19 mouse cellular contexts compared by ENCODE assay signal in the genomic region with DNA sequence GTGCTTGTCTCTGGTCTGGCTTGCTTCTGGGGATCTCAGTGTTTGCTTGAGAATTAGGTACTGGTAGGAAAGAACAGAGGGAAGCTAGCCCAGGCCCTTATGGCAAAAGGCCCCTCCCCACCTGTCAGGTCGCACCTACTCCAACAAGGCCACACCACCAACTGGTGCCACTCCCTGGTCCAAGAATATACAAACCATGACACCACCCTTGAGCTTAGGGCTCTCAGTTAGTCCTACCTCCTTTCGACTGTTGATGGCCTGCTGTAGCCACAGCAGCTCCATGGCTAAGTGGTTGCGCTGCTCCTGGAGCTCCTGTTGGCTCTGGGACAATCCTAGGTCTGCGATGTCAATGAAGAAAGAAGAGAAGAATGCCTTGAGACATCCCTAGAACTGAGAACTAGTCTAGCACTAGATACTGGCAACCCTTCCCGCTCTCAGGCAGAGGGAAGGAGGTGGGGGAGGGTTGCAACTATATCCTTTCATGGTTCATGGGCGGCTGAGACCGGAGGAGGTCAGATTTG. TPM values are rescaled to one million over a fixed set of nuclear protein-coding genes. Genes with fewer than 3 reads are reported as not detected.
DNase-seq lines count a peak whose midpoint lies in the region; ATAC-seq and TF ChIP-seq lines count a peak whose summit lies in the region.
"Had no signal": no experiment of that assay in that cellular context is flagged by ENCODE, and none has a peak within 500 bp of the region (broad histone marks: within the 10 kb centered on the region; RNA-seq: fewer than 3 reads in every experiment).

No protein-coding gene starts in this region.

- no peak overlapping the region for H3K4me2 ChIP-seq in hindbrain, embryonic 13.5 days
- H3K4me2 ChIP-seq in hindbrain, embryonic 12.5 days (replicated peaks), result no peak overlapping the region

- H3K9me3 ChIP-seq in hindbrain, embryonic 13.5 days, result no peaks in the 10 kb centered on the region
- H3K9me3 ChIP-seq in hindbrain, embryonic 12.5 days (replicated peaks), result no peaks in the 10 kb centered on the region
- H3K9me3 ChIP-seq: embryonic facial prominence, embryonic 10.5 days; forebrain, embryonic 13.5 days; G1E; heart, embryonic 15.5 days; hindbrain, embryonic 15.5 days had no signal

- DNase-seq in heart, adult 11 months, result peak; percentile 92
- no peak for DNase-seq in heart, postnatal 36 days
- no peak for DNase-seq in testis, postnatal 14 days (ENCODE audit: low spot score)
- no peak for DNase-seq in kidney, postnatal 25 days
- DNase-seq: adrenal gland, postnatal 10 days; cerebellum, adult 18-20 months; forebrain, postnatal 0 days; gastrocnemius, postnatal 14 days; heart, postnatal 14 days; kidney, adult 2 months had no signal

- WGBS in hindbrain, embryonic 13.5 days, result 97% methylated on average over 7 of the region's 7 CpGs
- WGBS in hindbrain, embryonic 12.5 days, result 93% methylated on average over 7 of the region's 7 CpGs

- TF ChIP-seq CTCF in testis, adult 2 months (IDR thresholded peaks at IDR 0.05; ENCODE audit: control insufficient read depth, insufficient read depth, insufficient replicate concordance, low read depth, low read length), result no peak

- ATAC-seq in hindbrain, embryonic 13.5 days (ENCODE audit: low FRiP score), result no peak
- no peak for ATAC-seq in hindbrain, embryonic 12.5 days (ENCODE audit: low FRiP score)
- ATAC-seq: forebrain, embryonic 13.5 days; forebrain, postnatal 0 days; intestine, embryonic 16.5 days had no signal

- H3K4me3 ChIP-seq in hindbrain, embryonic 13.5 days, result peak overlapping the region; percentile 66; the same call in 1 of the 2 replicates
- no peak overlapping the region for H3K4me3 ChIP-seq in hindbrain, embryonic 12.5 days
- H3K4me3 ChIP-seq in testis, adult 2 months (ENCODE audit: control insufficient read depth, low read depth, low read length), result peak overlapping the region; percentile 92
- H3K4me3 ChIP-seq: forebrain, embryonic 13.5 days; heart, embryonic 15.5 days had no signal

- no peak overlapping the region for H3K27ac ChIP-seq in hindbrain, embryonic 13.5 days
- H3K27ac ChIP-seq in hindbrain, embryonic 12.5 days, result no peak overlapping the region
- H3K27ac ChIP-seq in testis, adult 2 months (ENCODE audit: control insufficient read depth, insufficient read depth, low read depth, low read length), result no peak overlapping the region
- H3K27ac ChIP-seq: embryonic facial prominence, embryonic 10.5 days; forebrain, embryonic 13.5 days; heart, embryonic 15.5 days; hindbrain, embryonic 15.5 days had no signal

- no peaks in the 10 kb centered on the region for H3K27me3 ChIP-seq in hindbrain, embryonic 13.5 days
- H3K27me3 ChIP-seq in hindbrain, embryonic 12.5 days, result no peaks in the 10 kb centered on the region
- H3K27me3 ChIP-seq in testis, adult 2 months (ENCODE audit: control insufficient read depth, insufficient read depth, low read length), result no peaks in the 10 kb centered on the region
- H3K27me3 ChIP-seq: forebrain, embryonic 13.5 days; heart, embryonic 15.5 days; hindbrain, embryonic 15.5 days had no signal

- TF ChIP-seq POLR2A in testis, adult 2 months (IDR thresholded peaks at IDR 0.05; ENCODE audit: control insufficient read depth, low read depth, low read length), result no peak

- peaks cover 28% of the 10 kb centered on the region for H3K36me3 ChIP-seq in hindbrain, embryonic 13.5 days
- H3K36me3 ChIP-seq in hindbrain, embryonic 12.5 days, result peaks cover 17% of the 10 kb centered on the region
- H3K36me3 ChIP-seq in testis, adult 2 months (ENCODE audit: control insufficient read depth, insufficient read depth, low read length), result no peaks in the 10 kb centered on the region; the same call in 1 of the 2 replicates

- intact Hi-C loops in heart, postnatal 36 days (cut with DNase I), result no loop called here

- H3K4me1 ChIP-seq in hindbrain, embryonic 13.5 days (replicated peaks), result peaks cover 35% of the 10 kb centered on the region
- H3K4me1 ChIP-seq in hindbrain, embryonic 12.5 days, result peaks cover 16% of the 10 kb centered on the region
- H3K4me1 ChIP-seq in testis, adult 2 months (ENCODE audit: control insufficient read depth, insufficient read depth, low read length), result peaks cover 17% of the 10 kb centered on the region

- H3K9ac ChIP-seq in hindbrain, embryonic 13.5 days, result 0 out of 2 replicates have a peak overlapping the region, but pooled peaks have one; percentile 13
- H3K9ac ChIP-seq in hindbrain, embryonic 12.5 days, result no peak overlapping the region
- H3K9ac ChIP-seq: forebrain, embryonic 13.5 days; heart, embryonic 15.5 days; hindbrain, embryonic 15.5 days had no signal

RNA-seq across cellular contexts. Expression of gene Iqcc, which starts 1.7 kb away (rescaled TPM):
- total RNA-seq in heart, postnatal 36 days (2021), result 10 to 100 TPM; 14.4 to 18.7 TPM
- 30.0 and 37.8 TPM in 2 replicates for polyA plus RNA-seq in hindbrain, embryonic 13.5 days (2015; fragmentation: Nextera tagmentation; extraction: Ambion mirVana)
- 30.0 and 31.8 TPM in 2 replicates for polyA plus RNA-seq in hindbrain, embryonic 12.5 days (2016; fragmentation: Nextera tagmentation; extraction: Ambion mirVana)
- polyA plus RNA-seq in testis, adult 2 months (2012; rRNA removed), result 45.7 and 46.2 TPM in 2 replicates

RNA-seq across cellular contexts. Expression of gene Dcdc2b, which starts 3.1 kb away (rescaled TPM):
- total RNA-seq in heart, postnatal 36 days (2021), result under 1 TPM; 0.44 to 0.95 TPM
- 4.0 and 4.3 TPM in 2 replicates for polyA plus RNA-seq in hindbrain, embryonic 13.5 days (2015; fragmentation: Nextera tagmentation; extraction: Ambion mirVana)
- polyA plus RNA-seq in hindbrain, embryonic 12.5 days (2016; fragmentation: Nextera tagmentation; extraction: Ambion mirVana), result 2.4 and 3.1 TPM in 2 replicates
- 15.5 and 19.4 TPM in 2 replicates for polyA plus RNA-seq in testis, adult 2 months (2012; rRNA removed)

RNA-seq across cellular contexts. Expression of gene Ccdc28b, which starts 6.6 kb away (rescaled TPM):
- 10 to 100 TPM; 21.1 to 26.9 TPM for total RNA-seq in heart, postnatal 36 days (2021)
- 130 and 135 TPM in 2 replicates for polyA plus RNA-seq in hindbrain, embryonic 13.5 days (2015; fragmentation: Nextera tagmentation; extraction: Ambion mirVana)
- polyA plus RNA-seq in hindbrain, embryonic 12.5 days (2016; fragmentation: Nextera tagmentation; extraction: Ambion mirVana), result 85.9 and 91.5 TPM in 2 replicates
- 13.8 and 14.1 TPM in 2 replicates for polyA plus RNA-seq in testis, adult 2 months (2012; rRNA removed)

RNA-seq across cellular contexts. Expression of gene Tmem234, which starts 16.7 kb away (rescaled TPM):
- 10 to 100 TPM; 42.7 to 43.6 TPM for total RNA-seq in heart, postnatal 36 days (2021)
- polyA plus RNA-seq in hindbrain, embryonic 13.5 days (2015; fragmentation: Nextera tagmentation; extraction: Ambion mirVana), result 195 and 196 TPM in 2 replicates
- polyA plus RNA-seq in hindbrain, embryonic 12.5 days (2016; fragmentation: Nextera tagmentation; extraction: Ambion mirVana), result 164 and 174 TPM in 2 replicates
- 50.1 and 56.2 TPM in 2 replicates for polyA plus RNA-seq in testis, adult 2 months (2012; rRNA removed)

RNA-seq across cellular contexts. Expression of gene Eif3i, which starts 16.7 kb away (rescaled TPM):
- total RNA-seq in heart, postnatal 36 days (2021), result 100 to 1,000 TPM; 125 to 129 TPM
- polyA plus RNA-seq in hindbrain, embryonic 13.5 days (2015; fragmentation: Nextera tagmentation; extraction: Ambion mirVana), result 208 and 212 TPM in 2 replicates
- 187 and 204 TPM in 2 replicates for polyA plus RNA-seq in hindbrain, embryonic 12.5 days (2016; fragmentation: Nextera tagmentation; extraction: Ambion mirVana)
- polyA plus RNA-seq in testis, adult 2 months (2012; rRNA removed), result 204 and 221 TPM in 2 replicates
